Mouse (Mus musculus) kidney, postnatal 0 days (tissue): ENCODE results near the gene Gm14403. TPM values are rescaled to one million over a fixed set of nuclear protein-coding genes. Genes with fewer than 3 reads are reported as not detected.
"Not testable (repeated sequence)": the region's sequence is repeated elsewhere in the genome, so short reads cannot be mapped to it uniquely, and the experiment has no call there.

ENCODE experiments used
- ATAC-seq: fragments of 200-750 bp; cut with Nextera tagmentation; replicated peaks from 2 replicates; pipeline ENCODE4 v1.8.0; 2017; ENCODE audit warnings: low read depth, moderate number of reproducible peaks, moderate TSS enrichment, moderate library complexity; ENCODE audit not compliant: low FRiP score
- DNase-seq: peaks from one replicate; pipeline ENCODE4 v3.0.0-alpha.2; 2016; ENCODE audit warnings: low spot score
- H3K27ac ChIP-seq: fragments of 300-500 bp; sonication (generic); 2 replicates; pipeline ENCODE4 v1.5.1; 2014; ENCODE audit warnings: mild to moderate bottlenecking
- H3K27me3 ChIP-seq: fragments of 300-500 bp; sonication (generic); 2 replicates; pipeline ENCODE4 v1.6.1; 2014; ENCODE audit warnings: low read length, mixed read lengths; ENCODE audit not compliant: insufficient read depth
- H3K36me3 ChIP-seq: fragments of 300-500 bp; sonication (generic); 2 replicates; pipeline ENCODE4 v1.6.1; 2014; ENCODE audit warnings: low read length, mixed read lengths; ENCODE audit not compliant: insufficient read depth
- H3K4me1 ChIP-seq: fragments of 300-500 bp; sonication (generic); replicated peaks from 2 replicates; pipeline ENCODE4 v1.6.1; 2014; ENCODE audit warnings: antibody characterized with exemption, low read length, mixed read lengths; ENCODE audit not compliant: insufficient read depth
- H3K4me2 ChIP-seq: fragments of 300-500 bp; sonication (generic); 2 replicates; pipeline ENCODE4 v1.6.1; 2014; ENCODE audit warnings: mild to moderate bottlenecking, low read length, moderate library complexity, mixed read lengths
- H3K4me3 ChIP-seq: fragments of 300-500 bp; sonication (generic); replicated peaks from 2 replicates; pipeline ENCODE4 v1.5.1; 2014; ENCODE audit warnings: low read depth, low read length
- H3K9ac ChIP-seq: fragments of 300-500 bp; sonication (generic); 2 replicates; pipeline ENCODE4 v1.6.1; 2014; ENCODE audit warnings: low read depth, low read length
- H3K9me3 ChIP-seq: fragments of 300-500 bp; sonication (generic); replicated peaks from 2 replicates; pipeline ENCODE4 v1.6.1; 2016; ENCODE audit warnings: low read length, inconsistent platforms, mixed read lengths
- WGBS: fragments of 180-500 bp; shearing (Covaris S2); extraction: QIAGEN DNeasy Blood & Tissue Kit; methylation state at CpG from one replicate; pipeline ENCODE4 v1.1.7; 2014; 5-methylcytosine and 5-hydroxymethylcytosine counted together
- polyA plus RNA-seq: library from polyadenylated mRNA; unstranded; fragments of >200 nt; fragmentation: Nextera tagmentation; extraction: Ambion mirVana; gene quantifications from 2 replicates; pipeline ENCODE4 v1.2.1, GENCODE M21; 2015

Gene Gm14403
- polyA plus RNA-seq, result 4.7 and 5.0 TPM in 2 replicates

GRCm38 (mm10) chr2:177498067-177498466, at the start of gene Gm14403:
TSS of gene Gm14403 (plus strand) at chr2:177498215.
- not testable (repeated sequence) for H3K9ac ChIP-seq, H3K27me3 ChIP-seq, ATAC-seq, H3K9me3 ChIP-seq, H3K4me1 ChIP-seq, H3K36me3 ChIP-seq, H3K27ac ChIP-seq
- WGBS, result 23% methylated on average over 7 of the region's 7 CpGs
- Histone ChIP-seq H3K4me3 (peak within 1 kb of the TSS; percentile 28), H3K4me2 (peak within 1 kb of the TSS; percentile 51)
- peak; percentile 47 for DNase-seq

GRCm38 (mm10) chr2:177464676-177465075, 33.3 kb upstream of the Gm14403 start, which contains the start of gene Zfp970:
TSS of gene Zfp970 (plus strand) at chr2:177464733.
- Histone ChIP-seq H3K4me3 (peak within 1 kb of the TSS; percentile 34), H3K4me2 (peak within 1 kb of the TSS; percentile 38)
- H3K27me3 ChIP-seq, DNase-seq, H3K36me3 ChIP-seq, H3K9me3 ChIP-seq, H3K4me1 ChIP-seq, ATAC-seq, H3K27ac ChIP-seq, H3K9ac ChIP-seq: not testable (repeated sequence)
- 8% methylated on average over 8 of the region's 9 CpGs for WGBS

DNA sequence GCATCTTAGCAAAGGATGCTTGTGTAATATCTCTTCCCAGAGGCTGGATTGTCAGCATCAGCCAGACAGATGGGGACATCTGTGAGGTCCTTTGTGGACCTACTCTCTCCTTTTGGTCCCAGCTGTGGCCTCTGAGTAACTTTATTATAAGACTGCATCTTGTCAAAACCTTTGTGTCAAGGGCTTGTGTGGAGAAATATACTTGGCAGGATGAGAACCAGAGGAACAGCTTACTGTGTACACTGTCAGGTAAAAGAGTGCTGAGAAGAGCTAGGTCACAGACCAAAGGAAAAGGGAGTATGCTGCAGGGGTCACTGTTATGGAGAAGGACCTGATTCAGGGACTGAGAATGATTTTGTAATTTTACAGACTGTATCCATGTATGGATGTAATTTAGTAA, 29.8 kb upstream of the Gm14403 start:
- not testable (repeated sequence) for H3K9ac ChIP-seq, H3K9me3 ChIP-seq, H3K27me3 ChIP-seq, DNase-seq, H3K4me1 ChIP-seq, H3K4me3 ChIP-seq, H3K36me3 ChIP-seq, H3K4me2 ChIP-seq, ATAC-seq, H3K27ac ChIP-seq

DNA sequence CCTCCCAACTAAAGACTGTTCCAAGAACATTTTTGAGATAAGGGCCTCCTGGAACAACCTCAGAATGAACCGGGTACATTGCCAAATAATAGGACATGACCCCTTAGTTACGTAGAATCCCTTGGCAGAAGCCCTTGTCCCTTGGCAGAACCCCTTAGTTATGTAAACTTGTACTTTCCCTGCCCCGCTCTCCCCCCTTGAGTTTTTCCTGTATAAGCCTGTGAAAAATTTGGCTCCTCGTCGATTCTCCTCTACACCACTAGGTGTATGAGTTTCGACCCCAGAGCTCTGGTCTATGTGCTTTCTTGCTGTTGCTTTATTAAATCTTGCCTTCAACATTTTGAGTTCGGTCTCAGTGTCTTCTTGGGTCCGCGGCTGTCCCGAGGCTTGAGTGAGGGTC, 25.8 kb upstream of the Gm14403 start:
- ATAC-seq, H3K4me1 ChIP-seq, DNase-seq, H3K9me3 ChIP-seq, H3K4me2 ChIP-seq, H3K36me3 ChIP-seq, H3K27ac ChIP-seq, H3K4me3 ChIP-seq, H3K27me3 ChIP-seq, H3K9ac ChIP-seq: not testable (repeated sequence)
- 80% methylated on average over 5 of the region's 10 CpGs for WGBS

DNA sequence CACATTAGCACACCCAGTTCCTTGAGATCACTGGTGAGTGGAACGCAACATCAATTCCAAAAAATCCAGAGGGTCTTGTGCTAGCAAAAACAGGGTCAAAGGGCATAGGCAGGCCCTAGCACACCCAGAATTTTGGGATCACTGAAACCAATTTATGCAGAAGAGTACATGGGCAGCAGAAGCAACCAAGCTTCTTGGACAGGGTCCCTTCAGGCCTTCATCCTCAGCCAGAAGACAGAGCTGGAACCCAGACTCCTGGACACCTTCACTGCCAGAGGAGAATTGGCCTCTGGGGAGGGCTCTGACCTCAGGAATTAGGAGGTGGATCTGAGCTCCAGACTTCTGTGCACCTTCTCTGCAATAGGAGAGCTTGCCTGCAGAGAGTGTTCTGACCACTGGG, 16.0 kb upstream of the Gm14403 start:
- not testable (repeated sequence) for H3K4me1 ChIP-seq, H3K36me3 ChIP-seq, H3K9ac ChIP-seq, DNase-seq, H3K9me3 ChIP-seq, ATAC-seq, H3K4me3 ChIP-seq, H3K27ac ChIP-seq, H3K4me2 ChIP-seq, H3K27me3 ChIP-seq
- WGBS, result no CpG with 5 or more reads among the region's 1 CpGs

DNA sequence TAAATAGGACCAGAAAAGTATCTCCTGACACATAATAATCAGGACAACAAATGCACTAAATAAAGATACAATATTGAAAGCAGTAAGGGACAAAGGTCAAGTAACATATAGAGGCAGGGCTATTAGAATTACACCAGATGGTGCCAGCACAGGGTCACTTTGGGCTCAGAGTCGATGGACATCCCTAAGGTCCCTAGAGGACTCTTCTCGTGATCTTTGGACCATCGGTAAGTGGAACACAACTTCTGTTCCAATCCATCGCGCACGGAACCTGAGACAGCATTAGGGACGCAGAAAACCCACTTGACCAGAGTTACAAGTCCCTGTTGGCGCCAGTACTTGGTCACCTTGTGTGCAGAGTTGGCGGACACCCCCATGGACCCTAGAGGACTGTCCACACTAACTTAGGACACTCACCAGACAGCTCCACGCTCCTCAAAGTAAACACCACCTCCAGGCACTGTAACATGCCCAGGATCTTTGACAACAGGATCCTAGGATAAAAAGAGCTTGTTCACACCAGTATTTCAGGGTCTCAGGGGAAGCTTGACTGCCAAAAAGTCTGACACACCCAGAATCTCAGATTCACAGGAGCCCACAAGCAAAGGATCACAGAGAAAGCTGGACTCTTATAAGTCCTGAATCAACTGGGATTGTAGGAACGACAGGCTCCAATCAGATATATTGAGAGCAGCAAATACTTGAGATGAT, 14.6 kb upstream of the Gm14403 start:
- not testable (repeated sequence) for DNase-seq, H3K27ac ChIP-seq, H3K36me3 ChIP-seq, H3K4me2 ChIP-seq, ATAC-seq, H3K9ac ChIP-seq, H3K27me3 ChIP-seq, H3K4me1 ChIP-seq, H3K4me3 ChIP-seq, H3K9me3 ChIP-seq
- WGBS, result 85% methylated on average over 11 of the region's 11 CpGs

- DNase-seq, ATAC-seq, H3K36me3 ChIP-seq, H3K4me1 ChIP-seq, H3K9ac ChIP-seq, H3K9me3 ChIP-seq, H3K27ac ChIP-seq, H3K4me2 ChIP-seq, H3K27me3 ChIP-seq, H3K4me3 ChIP-seq: not testable (repeated sequence)
- 59% methylated on average over 1 of the region's 1 CpGs for WGBS
Observed at GRCm38 (mm10) chr2:177499182-177499581, 1.2 kb downstream of the Gm14403 start.

- not testable (repeated sequence) for H3K9me3 ChIP-seq, H3K27me3 ChIP-seq, H3K4me1 ChIP-seq, H3K36me3 ChIP-seq, H3K4me2 ChIP-seq, H3K9ac ChIP-seq, ATAC-seq, H3K4me3 ChIP-seq, H3K27ac ChIP-seq, DNase-seq
- WGBS, result 97% methylated on average over 1 of the region's 1 CpGs
Observed at GRCm38 (mm10) chr2:177505211-177505719, 7.2 kb downstream of the Gm14403 start.

DNA sequence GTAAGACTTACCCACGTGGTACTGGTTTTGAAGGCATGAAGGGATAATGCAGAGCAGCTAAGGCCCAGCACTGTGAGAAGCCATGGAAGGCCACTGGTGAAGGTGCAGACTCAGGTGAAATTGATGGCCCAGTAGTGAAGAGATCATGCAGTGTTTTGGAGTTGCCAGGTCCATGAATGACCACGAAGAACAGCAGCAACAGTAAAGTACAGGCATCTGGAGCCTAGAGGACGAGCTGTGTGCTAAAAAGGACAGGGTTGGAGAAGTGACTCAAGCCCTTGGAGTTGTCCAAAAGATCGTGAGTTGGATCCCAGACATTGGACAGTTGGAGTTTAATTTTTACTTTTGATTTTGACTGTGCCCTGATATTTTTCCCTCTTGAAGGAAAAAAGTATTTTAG, 13.4 kb downstream of the Gm14403 start:
- H3K36me3 ChIP-seq, H3K9me3 ChIP-seq, ATAC-seq, H3K27ac ChIP-seq, H3K4me2 ChIP-seq, DNase-seq, H3K4me1 ChIP-seq, H3K27me3 ChIP-seq, H3K9ac ChIP-seq, H3K4me3 ChIP-seq: not testable (repeated sequence)
- 65% methylated on average over 4 of the region's 4 CpGs for WGBS
